Mouse (Mus musculus) central nervous system, embryonic 14 days (tissue): ENCODE data around the gene Tex29. TPM values are rescaled to one million over a fixed set of nuclear protein-coding genes. Genes with fewer than 3 reads are reported as not detected.

Experiments
- polyA plus RNA-seq: library from polyadenylated mRNA; depleted of rRNA; stranded (reverse); fragments of >200 nt; gene quantifications from 2 replicates; pipeline ENCODE4 v1.2.3, GENCODE M21; 2012; rRNA removed

Gene Tex29
- polyA plus RNA-seq: 0.21 TPM in 2 replicates

GRCm38 (mm10) chr8:11840174-11840573 is at the start of gene Tex29:
TSS of gene Tex29 (plus strand) at chr8:11840474.

Other genes starting within 250 kb of the Tex29 start
- 166 and 179 TPM in 2 replicates for gene Ankrd10, start 204.7 kb upstream of the Tex29 start, polyA plus RNA-seq
- 0.11 TPM in 1 of 2 replicates, not detected in the other for gene 1700016D06Rik, start 139.4 kb upstream of the Tex29 start, polyA plus RNA-seq
- gene Arhgef7, start 112.8 kb upstream of the Tex29 start, polyA plus RNA-seq: 86.6 and 92.3 TPM in 2 replicates